Mouse (Mus musculus) neural tube, embryonic 10.5 days (tissue): ENCODE results near the gene Smcr8.

Experiments
- DNase-seq: peaks from one replicate; pipeline ENCODE4 v3.0.0-alpha.2; 2017; ENCODE audit warnings: low spot score; ENCODE audit errors: extremely low spot score

Smcr8 gene

DNA sequence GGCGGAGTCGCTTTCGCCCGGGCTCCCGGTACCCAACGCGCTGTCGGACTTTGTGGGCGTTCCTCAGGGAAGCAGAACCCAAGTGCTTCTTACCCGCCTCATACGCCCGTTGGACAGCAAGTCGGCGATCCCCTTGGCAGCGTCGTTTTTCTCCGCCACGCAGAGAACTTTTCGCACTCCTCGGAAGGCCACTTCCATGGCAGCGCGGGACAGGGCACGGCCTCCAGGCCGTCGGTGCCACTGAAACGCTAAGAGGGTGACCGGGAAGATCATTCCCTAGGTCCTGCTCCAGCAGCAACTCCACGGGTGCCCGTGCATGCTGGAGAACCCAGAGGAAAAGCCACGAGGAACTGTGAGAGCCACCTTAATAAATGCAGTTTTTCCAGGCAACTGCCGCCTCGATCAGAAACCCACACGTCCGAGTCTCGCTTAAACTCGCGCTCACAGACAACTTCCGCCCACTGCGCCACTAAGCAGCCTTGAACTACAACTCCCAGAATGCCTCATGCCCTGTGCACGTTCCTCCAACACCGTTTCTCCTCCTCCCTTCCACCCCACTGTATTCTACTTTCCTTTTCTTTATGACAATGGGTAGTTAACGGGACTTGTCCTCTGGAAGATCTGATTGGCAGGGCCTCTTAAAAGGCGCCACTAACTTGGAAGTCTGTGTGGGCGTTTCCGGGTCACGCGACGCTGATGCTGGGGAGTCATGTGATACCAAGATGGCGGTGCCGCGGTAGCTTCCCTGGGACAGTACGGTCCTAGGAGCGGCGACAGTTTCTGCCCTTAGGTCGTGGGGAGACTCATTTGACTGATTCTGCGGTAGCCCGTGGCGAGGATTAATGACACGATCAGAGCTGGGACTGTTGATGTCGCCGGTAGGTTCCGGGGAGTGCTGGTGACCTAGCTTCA is at the start of gene Smcr8, which contains the start of gene Top3a:
Smcr8 (plus strand) TSS at position 696 of the 912 bp plus-strand sequence.
Top3a (minus strand) TSS at position 537 of the 912 bp plus-strand sequence.
- DNase-seq: peak; percentile 86

DNA sequence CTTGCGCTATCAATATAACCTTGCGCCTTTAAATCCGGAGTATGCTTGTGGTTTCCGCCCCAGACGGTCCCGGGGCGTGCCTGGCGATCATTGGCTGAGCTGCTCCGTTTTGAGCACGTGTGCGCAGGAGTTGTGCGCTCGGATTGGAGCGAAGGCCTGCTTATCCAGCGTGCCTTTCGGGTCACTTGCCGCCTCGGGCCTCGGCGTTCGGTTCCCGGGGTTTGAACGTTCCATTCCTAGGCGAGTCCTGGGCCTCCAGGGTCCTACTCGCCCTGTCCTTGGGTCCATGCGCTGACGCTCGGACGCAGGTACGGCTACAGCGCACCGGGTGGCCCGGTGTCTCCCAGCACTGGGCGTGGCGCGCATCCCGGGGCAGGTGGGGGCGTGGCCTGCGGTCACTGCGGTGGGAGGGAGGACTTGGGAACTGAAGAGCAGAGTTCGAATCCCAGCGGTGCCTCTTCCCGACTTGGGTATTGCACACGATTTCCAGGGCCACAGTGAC is 49.0 kb upstream of the Smcr8 start, which contains the start of gene Mief2:
Mief2 (plus strand) TSS at position 139 of the 502 bp plus-strand sequence.
- DNase-seq: peak; percentile 90

DNA sequence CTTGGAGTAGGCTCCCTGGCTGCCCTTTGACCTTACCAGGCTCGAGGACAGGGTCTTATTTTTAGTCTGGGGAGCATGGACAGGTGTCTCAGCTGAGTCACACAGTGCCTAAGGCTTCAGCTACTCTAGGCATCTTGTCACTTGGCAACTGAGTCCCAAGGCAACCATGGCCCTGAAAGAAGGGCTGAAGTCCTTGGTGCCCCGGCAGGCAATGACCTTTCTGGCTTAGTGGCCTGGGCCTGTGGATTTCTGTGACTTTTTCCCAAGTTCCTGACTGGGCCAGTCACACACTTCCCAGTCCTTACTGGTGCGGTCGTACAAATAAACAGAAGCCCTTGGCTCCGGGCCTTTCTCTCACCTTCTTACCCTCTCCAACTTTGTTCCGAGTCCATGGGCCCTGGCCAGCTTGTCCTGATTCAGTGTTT is 48.1 kb upstream of the Smcr8 start:
- no peak for DNase-seq

DNA sequence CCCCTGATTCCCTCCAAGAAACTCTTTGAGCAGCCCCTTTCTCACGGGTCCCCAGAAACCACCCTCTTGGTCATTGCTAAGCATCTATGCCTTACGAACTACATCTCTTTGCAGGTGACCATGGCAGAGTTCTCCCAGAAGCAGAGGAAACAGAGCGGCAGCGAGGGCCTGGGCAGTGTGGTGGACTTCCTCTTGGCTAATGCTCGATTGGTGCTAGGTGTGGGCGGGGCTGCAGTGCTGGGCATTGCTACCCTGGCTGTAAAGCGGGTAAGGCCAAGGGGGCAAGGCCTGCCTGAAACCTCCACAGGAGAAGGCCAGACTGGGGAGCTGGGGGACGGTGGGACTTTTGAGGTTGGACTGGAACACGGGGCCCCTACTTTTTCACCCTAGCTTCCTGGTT is 47.2 kb upstream of the Smcr8 start:
- DNase-seq: no peak

DNA sequence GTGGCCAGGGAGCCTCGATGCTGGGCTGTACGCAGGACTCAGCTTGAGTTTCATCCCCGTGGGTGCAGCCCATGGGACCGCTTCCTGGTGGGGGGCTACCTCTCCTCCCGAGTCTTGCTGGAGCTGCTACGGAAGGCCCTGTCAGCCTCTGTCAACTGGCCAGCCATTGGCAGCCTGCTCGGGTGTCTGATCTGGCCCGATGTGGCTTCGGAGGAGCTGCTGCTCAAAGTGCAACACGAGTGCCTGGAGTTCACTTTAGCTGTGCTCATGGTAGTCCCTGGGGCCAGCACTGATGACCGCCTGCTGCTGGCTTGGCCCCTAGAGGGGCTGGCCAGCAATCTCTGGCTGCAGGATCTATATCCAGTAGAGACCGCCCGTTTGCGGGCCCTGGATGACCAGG is 46.1 kb upstream of the Smcr8 start:
- DNase-seq: no peak

DNA sequence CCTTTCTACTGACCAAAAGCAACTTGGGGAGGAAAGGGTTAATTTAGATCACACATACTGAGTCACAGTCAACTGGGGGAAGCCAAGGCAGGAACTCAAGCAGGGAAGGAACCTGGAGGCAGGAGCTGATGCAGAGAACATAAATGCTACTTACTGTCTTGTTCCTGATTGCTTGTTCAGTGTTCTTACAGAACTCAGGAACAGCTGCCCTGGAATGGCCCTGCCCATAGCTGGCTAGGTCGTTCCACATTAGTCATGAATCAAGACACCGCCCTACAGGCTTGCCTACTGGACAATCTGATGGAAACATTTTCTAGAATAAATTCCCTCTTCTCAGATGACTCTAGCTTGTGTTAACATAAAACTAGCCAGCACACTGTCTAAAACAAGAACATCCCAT is 43.1 kb upstream of the Smcr8 start:
- no peak for DNase-seq

DNA sequence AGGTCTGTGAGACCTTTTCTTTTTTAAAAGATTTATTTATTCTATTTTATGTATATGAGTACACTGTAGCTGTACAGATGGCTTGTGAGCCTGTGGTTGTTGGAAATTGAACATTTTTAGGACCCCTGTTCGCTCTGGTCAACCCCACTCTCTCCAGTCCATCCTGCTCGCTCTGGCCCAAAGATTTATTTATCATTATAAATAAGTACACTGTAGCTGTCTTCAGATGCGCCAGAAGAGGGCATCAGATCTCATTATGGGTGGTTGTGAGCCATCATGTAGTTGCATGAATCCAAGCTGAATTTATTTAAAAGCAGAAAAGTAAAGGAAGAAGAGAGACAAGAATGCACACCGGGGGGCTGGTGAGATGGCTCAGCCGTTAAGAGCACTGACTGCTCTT is 42.1 kb upstream of the Smcr8 start:
- no peak for DNase-seq

DNA sequence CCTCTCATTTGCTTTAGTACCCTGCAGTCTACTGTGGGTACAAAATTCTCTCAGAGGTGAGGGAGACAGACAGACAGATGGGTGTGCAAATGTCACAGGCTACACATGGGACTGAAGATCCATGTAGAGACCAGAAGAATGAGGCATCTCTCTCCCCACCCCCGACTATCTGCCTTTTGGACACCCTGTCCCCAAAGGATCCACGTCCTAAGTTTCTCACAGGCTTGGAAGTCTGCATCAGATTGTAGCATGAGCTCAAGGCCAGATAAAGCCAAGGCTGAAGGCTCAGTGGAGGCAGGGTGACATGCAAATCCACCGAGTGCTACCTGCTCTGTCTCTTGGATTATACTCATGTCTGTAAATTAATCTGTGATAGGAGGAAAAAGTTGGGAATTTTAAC is 40.8 kb upstream of the Smcr8 start:
- no peak for DNase-seq

DNA sequence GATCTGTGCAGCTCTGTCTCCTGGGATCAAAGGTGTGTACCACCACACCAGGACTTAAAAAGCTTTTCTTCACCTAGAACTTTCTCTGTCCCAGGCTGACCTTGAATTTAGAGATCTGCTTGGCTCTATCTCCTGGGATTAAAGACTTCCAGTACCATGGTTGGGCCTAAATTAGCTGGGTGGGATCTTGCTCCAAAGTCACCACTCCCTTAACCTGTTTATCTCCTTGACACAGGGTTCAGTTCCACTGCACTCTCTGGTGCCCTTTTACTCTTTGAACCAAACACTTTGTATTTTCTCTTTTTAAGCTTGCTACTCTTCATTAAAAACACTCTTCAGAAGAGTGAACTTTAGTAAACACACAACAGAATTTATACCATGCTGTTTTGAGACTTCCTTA is 39.9 kb upstream of the Smcr8 start:
- DNase-seq: no peak

DNA sequence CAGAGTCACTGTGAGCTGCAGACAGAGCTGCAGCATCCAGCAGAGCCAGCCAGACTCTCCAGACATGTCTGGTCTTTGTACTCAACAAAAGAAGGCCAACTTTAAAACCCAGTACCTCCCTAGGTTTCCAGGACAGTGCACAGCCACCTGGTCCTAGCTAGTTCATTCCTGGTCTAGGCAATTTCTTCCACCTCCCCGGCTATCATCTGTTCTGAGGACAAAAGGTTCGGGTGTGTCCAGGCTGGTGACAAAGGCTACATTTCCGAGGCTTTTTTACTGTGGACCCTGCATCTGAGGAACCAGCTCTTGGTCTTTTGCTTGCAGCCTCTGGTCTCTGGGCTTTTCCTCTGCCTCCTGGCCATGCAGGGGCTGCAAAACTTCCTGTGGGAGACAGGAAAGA is 37.0 kb upstream of the Smcr8 start:
- no peak for DNase-seq

DNA sequence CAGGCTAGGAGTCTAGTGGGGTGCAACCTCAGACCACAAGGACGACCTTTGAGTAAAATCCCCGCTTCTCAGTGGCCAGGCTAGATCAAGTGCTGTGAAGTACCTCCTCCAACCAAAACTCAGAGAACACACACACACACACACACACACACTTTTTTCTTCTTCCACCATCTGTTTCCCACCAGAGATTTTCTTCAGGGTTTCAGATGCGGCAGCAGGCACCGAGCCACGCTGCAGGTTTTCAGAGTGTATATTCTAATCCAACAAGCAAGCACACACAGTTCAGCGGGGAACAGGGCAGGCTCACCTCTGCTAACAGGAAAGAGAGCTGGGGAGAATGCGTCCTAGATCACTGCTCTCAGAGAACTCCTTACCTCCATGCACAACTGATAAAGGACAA is 21.8 kb upstream of the Smcr8 start:
- DNase-seq: no peak

DNA sequence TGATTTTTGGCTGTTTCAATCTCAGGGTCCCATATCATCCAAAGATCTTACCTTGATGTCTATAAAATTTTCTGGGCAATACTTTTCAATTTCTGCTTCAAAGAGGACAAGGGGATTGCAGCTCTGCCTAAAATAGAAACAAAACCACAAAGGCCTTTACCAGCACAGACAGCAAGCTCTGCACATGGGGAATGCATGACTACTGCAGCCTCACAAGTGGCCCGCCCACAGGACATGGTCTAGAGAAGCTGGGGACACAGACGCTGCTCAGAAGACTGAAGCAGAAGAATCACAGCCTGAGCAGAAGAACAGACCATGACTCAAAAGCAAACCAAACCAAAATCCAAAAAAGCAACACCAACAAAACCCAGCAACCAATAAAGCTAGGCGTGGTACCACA is 15.6 kb upstream of the Smcr8 start:
- DNase-seq: no peak

DNA sequence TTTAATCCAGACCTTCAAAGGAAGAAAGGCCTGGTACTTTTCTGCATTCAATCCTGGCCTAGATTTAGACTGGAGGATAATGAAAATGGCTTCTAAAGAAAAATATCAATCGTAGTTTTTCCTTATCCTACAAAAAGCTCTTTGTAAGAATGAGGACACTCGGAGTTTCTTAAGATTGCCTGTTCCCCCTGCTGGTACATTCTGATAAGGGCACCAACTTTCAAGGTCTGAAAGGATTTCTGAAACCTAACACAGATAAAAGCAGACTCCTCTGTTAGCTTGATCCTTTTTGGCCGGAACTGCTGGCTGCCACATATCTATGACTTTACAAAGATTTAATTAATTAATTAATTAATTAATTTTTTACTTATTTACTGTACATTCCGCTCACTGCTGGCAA is 10.4 kb upstream of the Smcr8 start:
- no peak for DNase-seq

DNA sequence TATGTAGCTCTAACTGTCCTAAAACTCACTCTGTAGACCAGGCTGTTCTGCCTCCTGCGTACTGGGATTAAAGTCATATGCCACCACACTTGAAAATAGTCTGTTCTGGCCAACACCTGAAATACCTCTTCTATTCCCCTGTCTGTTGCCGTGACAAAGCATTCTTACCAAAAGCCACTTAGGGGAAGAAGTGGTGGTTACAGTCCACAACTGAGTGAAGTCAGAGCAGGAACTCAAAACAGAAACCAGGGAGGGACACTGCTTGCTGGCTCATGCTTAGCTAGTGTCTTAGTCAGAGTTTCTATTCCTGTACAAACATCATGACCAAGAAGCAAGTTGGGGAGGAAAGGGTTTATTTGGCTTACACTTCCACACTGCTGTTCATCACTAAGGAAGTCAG is 8.0 kb upstream of the Smcr8 start:
- DNase-seq: no peak

DNA sequence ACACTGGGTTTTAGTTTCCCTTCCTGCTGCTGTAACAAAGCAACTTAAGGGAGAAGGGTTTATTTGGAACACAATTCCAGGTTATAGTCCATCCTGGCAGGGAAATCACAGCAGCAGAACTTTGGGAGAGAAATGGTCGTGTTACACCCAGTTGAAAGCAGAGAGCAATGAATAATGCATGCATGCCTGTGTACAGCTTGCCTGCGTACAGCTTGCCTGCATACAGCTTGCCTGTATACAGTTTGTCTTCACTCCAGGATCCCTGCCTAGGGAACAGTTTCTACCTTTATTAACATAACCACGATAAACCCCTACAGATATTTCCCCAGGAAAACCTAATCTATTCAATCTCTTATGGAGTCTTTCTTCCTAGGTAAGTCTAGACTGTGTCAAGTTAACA is 6.5 kb upstream of the Smcr8 start:
- DNase-seq: no peak

DNA sequence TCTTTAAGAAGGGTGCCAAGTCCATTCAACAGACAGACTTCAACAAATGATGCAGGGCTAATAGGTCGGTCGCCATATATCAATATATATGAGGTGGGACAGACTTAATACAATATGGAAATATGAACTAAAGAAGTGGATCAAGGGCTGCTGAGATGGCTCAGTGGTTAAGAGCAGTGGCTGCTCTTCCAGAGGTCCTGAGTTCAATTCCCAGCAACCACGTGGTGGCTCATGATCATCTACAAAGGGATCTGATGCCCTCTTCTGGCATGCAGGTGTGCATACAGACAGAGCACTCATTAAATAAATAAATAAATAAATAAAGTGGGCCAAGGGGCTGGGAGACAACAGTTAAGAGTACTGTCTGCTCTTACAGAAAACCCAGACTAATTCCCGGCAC is 5.2 kb upstream of the Smcr8 start:
- no peak for DNase-seq

DNA sequence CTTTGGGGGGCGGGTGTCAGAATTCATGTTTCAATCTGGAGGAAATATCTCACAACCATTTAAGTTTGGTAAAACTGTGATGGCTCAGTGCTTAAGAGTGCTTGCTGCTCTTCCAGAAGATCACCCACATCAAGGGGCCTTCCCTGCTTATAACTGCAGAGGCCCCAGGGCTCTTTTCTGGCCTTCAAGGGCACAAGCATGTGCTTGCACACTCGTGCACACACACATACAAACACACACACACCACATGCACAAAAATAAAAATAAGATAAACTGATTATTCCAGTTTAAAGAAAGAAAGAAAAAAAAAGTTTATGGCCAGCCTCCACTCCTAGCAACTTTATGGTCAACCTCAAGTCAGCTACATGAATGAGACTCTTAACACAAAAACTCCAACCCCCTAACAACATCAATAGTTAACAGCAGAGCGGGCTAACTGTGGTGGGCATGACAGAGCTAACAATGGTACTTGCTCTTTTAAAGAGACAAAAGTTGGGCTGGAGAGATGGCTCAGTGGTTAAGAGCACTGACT is 3.1 kb upstream of the Smcr8 start:
- DNase-seq: no peak

DNA sequence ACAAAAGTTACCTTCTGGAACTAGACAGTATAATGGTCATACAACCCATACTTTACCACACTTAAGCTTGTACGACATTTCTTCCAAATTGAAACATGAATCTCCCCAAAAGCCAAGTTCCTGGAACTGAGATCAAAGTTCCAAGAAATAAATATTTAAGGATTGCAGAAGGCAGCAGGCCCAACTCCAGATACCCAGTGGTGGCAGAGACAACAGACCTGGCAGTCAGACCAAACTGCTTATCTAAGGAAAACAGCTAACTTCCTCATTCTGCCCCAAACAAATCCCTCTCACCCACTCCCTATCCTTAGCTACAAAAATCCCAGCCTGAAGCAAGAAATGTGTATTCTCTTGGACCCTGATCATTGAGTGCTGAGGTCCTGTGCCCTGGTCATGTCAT is 2.5 kb upstream of the Smcr8 start:
- DNase-seq: no peak

DNA sequence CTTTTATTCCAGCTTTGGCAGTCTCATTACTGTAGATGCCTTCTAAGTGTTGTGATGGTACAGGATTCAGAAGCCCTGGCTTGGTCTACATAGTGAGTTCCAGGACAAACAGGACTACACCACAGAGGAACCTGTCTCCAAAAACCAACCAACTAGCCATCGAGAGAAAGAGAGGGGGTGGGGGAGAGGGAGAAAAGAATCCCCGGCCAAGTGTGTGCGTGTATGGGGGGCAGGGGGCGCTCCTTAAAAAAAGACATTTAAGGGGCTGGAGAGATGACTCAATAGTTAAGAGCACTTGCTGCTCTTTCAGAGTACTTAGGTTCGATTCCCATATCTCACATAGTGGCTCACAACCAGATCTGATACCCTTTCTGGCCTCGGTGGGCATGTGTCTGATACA is 1.7 kb upstream of the Smcr8 start:
- no peak for DNase-seq

DNA sequence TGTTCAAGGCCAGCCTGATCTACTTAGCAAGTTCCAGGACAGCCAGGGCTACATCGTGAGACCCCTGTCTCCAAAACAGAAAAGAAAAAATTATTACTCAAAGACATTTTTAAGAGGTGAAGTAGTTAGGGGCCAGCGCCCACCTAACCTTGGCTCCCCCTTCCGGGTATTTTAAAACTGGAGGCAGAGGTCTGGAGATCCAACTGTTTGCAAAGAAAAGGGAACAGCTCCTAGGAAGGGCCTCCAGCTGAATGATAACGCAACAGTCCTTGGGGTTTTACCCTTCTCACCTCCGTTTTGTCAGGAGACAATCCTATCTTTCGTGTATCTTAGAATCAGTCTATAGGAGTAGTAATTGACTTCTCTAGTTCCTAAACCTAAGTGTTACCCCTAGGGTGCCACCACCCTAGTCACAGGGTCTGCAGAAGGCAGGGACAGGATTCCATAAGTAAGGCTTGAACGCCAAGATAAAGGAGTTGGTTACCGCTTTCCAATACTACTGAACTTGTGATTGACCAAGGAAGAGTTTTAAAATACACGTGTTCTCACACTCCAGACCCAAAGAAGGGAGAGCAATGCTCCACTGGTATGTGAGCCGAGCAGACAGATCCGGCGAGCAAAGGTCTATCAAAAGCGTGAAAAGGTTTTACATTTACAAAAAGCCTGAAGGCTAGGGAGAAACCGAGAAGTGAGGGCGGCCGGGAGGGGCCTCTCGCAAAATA is 1.1 kb upstream of the Smcr8 start:
- DNase-seq: no peak

DNA sequence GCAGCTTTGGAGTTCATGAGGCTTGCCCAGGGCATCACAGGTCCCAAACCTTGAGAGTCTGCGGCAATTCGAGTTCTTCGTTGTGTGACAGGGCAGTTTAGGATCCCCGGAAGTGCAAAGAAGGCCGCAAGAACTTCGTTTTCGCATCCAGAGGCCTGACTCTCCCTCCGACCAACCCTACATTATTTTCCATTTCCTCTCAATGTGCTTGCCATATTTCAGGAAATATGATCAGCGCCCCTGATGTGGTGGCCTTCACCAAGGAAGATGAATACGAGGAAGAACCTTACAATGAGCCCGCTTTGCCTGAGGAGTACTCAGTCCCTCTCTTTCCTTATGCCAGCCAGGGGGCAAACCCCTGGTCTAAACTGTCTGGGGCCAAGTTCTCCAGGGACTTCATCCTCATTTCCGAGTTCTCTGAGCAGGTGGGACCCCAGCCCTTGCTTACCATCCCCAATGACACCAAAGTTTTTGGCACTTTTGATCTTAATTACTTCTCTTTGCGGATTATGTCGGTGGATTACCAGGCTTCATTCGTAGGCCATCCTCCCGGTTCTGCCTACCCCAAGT is 562 bp downstream of the Smcr8 start:
- no peak for DNase-seq

DNA sequence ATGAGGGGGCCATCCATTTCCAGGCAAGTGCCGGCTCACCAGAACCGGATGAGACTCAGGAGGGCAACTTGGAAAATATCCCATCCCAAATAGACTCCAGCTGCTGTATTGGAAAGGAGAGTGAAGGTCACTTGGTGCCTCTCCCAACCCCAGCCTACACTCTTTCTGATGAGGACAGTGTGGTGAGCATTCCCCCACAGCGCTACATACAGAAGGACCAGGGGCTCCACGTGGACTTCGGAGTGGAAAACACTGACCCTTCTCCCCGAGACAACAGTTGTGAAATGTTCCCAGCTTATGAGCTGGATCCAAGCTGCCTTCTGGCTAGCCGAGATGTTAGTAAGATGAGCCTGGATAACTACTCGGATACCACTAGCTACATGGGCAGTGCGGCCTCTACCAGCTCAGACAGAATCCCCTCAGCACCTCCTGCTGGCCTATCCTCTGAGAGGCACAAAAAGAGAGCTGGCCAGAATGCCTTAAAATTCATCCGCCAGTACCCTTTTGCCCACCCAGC is 2.4 kb downstream of the Smcr8 start:
- no peak for DNase-seq
